Mouse (Mus musculus) G1E (cell line): Measurements from ENCODE around the gene Tox4.

Source experiments
- CTCF ChIP-seq: IDR thresholded peaks from 2 replicates; pipeline ENCODE4 v1.5.1; 2012; ENCODE audit warnings: low read depth, low read length, inconsistent platforms, mixed read lengths
- GATA1 ChIP-seq: IDR thresholded peaks from 2 replicates; pipeline ENCODE4 v1.6.1; 2012; ENCODE audit warnings: borderline replicate concordance, low read length, inconsistent platforms, mixed read lengths
- GATA2 ChIP-seq: IDR thresholded peaks from 2 replicates; pipeline ENCODE4 v1.6.1; 2012; ENCODE audit warnings: low read depth, low read length, inconsistent platforms, borderline replicate concordance
- POLR2AphosphoS5 ChIP-seq: IDR thresholded peaks from 2 replicates; pipeline ENCODE4 v1.6.1; 2012; ENCODE audit warnings: low read depth, low read length, inconsistent platforms; ENCODE audit not compliant: insufficient replicate concordance
- TAL1 ChIP-seq: conservative IDR thresholded peaks from 2 replicates; pipeline ENCODE4 v1.6.1; 2012; ENCODE audit warnings: low read depth, low read length, inconsistent platforms, mixed read lengths

GRCm38 (mm10) chr14:52315283-52315780 lies 36.4 kb downstream of the Tox4 start:
- TF ChIP-seq CTCF (no peak), GATA1 (no peak), TAL1 (no peak), POLR2AphosphoS5 (no peak), GATA2 (no peak)
